Mouse (Mus musculus): ENCODE data around the gene Mrgpra4. TPM values are rescaled to one million over a fixed set of nuclear protein-coding genes. Genes with fewer than 3 reads are reported as not detected.

The Mrgpra4 gene
- polyA plus RNA-seq (2012; rRNA removed) = not detected in 2 replicates

GRCm38 (mm10) chr7:47981995-47982394 lies at the start of gene Mrgpra4:
Mrgpra4 (minus strand) TSS chr7:47982095.
- H3K36me3 ChIP-seq (ENCODE audit: control insufficient read depth, insufficient read depth, low read length) = no peaks in the 10 kb centered on the region
- H3K4me3 ChIP-seq (ENCODE audit: low read depth, low read length) = no peak within 1 kb of the TSS
- TF ChIP-seq CTCF (IDR thresholded peaks at IDR 0.05; ENCODE audit: extremely low read depth, insufficient read length, insufficient replicate concordance, low read depth, low read length) = no peak
- no peak for TF ChIP-seq POLR2A (IDR thresholded peaks at IDR 0.05; ENCODE audit: low read depth, low read length)
- H3K27ac ChIP-seq (ENCODE audit: insufficient read depth, low read depth, low read length) = no peak within 1 kb of the TSS
- no peaks in the 10 kb centered on the region for H3K27me3 ChIP-seq (ENCODE audit: control insufficient read depth, insufficient read depth, low read length)
- 68% methylated on average over 1 of the region's 1 CpGs for WGBS
- H3K4me1 ChIP-seq (ENCODE audit: control insufficient read depth, insufficient read depth, insufficient read length, low read length) = no peaks in the 10 kb centered on the region

GRCm38 (mm10) chr7:48027497-48027896 lies 45.6 kb upstream of the Mrgpra4 start, which contains the start of gene Mrgprx1:
Mrgprx1 (minus strand) TSS chr7:48027597.
- no peak within 1 kb of the TSS for H3K4me3 ChIP-seq (ENCODE audit: low read depth, low read length)
- H3K4me1 ChIP-seq (ENCODE audit: control insufficient read depth, insufficient read depth, insufficient read length, low read length) = no peaks in the 10 kb centered on the region
- no peaks in the 10 kb centered on the region for H3K27me3 ChIP-seq (ENCODE audit: control insufficient read depth, insufficient read depth, low read length)
- TF ChIP-seq CTCF (IDR thresholded peaks at IDR 0.05; ENCODE audit: extremely low read depth, insufficient read length, insufficient replicate concordance, low read depth, low read length) = no peak
- TF ChIP-seq POLR2A (IDR thresholded peaks at IDR 0.05; ENCODE audit: low read depth, low read length) = no peak
- no peaks in the 10 kb centered on the region for H3K36me3 ChIP-seq (ENCODE audit: control insufficient read depth, insufficient read depth, low read length)
- 39% methylated on average over 3 of the region's 3 CpGs for WGBS
- H3K27ac ChIP-seq (ENCODE audit: insufficient read depth, low read depth, low read length) = no peak within 1 kb of the TSS

DNA sequence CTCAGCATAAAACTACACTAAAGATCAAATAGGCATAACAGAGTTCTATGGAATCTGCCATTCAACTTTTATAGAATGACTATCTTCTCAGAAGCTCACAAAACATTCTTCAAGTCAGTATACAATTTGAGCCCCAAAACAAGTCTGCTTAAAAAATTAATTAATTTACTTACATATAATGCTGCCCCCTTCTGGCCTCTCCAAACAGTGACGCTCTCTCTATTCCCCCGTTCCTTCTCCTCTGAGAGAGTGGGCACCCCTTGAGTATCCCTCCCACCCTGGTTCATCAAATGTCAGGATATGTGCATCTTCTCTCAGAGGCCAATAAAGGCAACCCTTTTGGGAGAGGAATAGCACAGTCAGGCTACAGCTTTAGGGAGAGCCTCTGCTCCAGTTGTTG lies 36.0 kb upstream of the Mrgpra4 start:
- H3K4me1 ChIP-seq (ENCODE audit: control insufficient read depth, insufficient read depth, insufficient read length, low read length) = no peaks in the 10 kb centered on the region
- H3K27me3 ChIP-seq (ENCODE audit: control insufficient read depth, insufficient read depth, low read length) = no peaks in the 10 kb centered on the region
- no peak overlapping the region for H3K27ac ChIP-seq (ENCODE audit: insufficient read depth, low read depth, low read length)
- TF ChIP-seq POLR2A (IDR thresholded peaks at IDR 0.05; ENCODE audit: low read depth, low read length) = no peak
- TF ChIP-seq CTCF (IDR thresholded peaks at IDR 0.05; ENCODE audit: extremely low read depth, insufficient read length, insufficient replicate concordance, low read depth, low read length) = no peak
- H3K4me3 ChIP-seq (ENCODE audit: low read depth, low read length) = no peak overlapping the region
- no peaks in the 10 kb centered on the region for H3K36me3 ChIP-seq (ENCODE audit: control insufficient read depth, insufficient read depth, low read length)
- 41% methylated on average over 2 of the region's 2 CpGs for WGBS

GRCm38 (mm10) chr7:47995689-47996088 lies 13.8 kb upstream of the Mrgpra4 start:
- no peak overlapping the region for H3K4me3 ChIP-seq (ENCODE audit: low read depth, low read length)
- no peaks in the 10 kb centered on the region for H3K4me1 ChIP-seq (ENCODE audit: control insufficient read depth, insufficient read depth, insufficient read length, low read length)
- H3K36me3 ChIP-seq (ENCODE audit: control insufficient read depth, insufficient read depth, low read length) = no peaks in the 10 kb centered on the region
- no peak overlapping the region for H3K27ac ChIP-seq (ENCODE audit: insufficient read depth, low read depth, low read length)
- TF ChIP-seq POLR2A (IDR thresholded peaks at IDR 0.05; ENCODE audit: low read depth, low read length) (no peak), CTCF (IDR thresholded peaks at IDR 0.05; ENCODE audit: extremely low read depth, insufficient read length, insufficient replicate concordance, low read depth, low read length) (no peak)
- no peaks in the 10 kb centered on the region for H3K27me3 ChIP-seq (ENCODE audit: control insufficient read depth, insufficient read depth, low read length)
- WGBS = 67% methylated on average over 3 of the region's 3 CpGs

DNA sequence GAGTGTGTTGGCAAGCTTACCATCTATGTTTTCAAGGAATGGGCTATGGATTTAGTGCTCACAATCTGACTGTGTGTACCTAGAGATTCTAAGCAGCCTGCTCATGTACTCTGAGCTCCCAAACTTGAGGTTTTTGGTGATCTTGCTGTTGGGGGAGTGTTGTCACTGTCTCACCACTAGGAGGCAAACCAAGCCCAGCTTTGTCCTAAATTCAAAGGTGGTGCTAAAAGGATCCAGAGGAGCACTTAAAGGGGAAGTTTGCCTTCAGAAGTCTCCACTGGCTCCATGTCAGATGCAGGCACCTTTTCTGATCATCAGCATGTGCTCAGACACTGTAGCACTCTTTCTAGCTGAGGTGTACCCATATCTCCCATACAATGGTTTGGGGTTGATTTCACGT lies 4.9 kb upstream of the Mrgpra4 start:
- Histone ChIP-seq H3K27me3 (ENCODE audit: control insufficient read depth, insufficient read depth, low read length) (no peaks in the 10 kb centered on the region), H3K4me1 (ENCODE audit: control insufficient read depth, insufficient read depth, insufficient read length, low read length) (no peaks in the 10 kb centered on the region), H3K4me3 (ENCODE audit: low read depth, low read length) (no peak overlapping the region), H3K36me3 (ENCODE audit: control insufficient read depth, insufficient read depth, low read length) (no peaks in the 10 kb centered on the region), H3K27ac (ENCODE audit: insufficient read depth, low read depth, low read length) (no peak overlapping the region)
- WGBS = 56% methylated on average over 1 of the region's 1 CpGs
- TF ChIP-seq CTCF (IDR thresholded peaks at IDR 0.05; ENCODE audit: extremely low read depth, insufficient read length, insufficient replicate concordance, low read depth, low read length) (no peak), POLR2A (IDR thresholded peaks at IDR 0.05; ENCODE audit: low read depth, low read length) (no peak)

Other genes starting within 250 kb of the Mrgpra4 start
- not detected in 2 replicates for gene Mrgprx1, start 45.5 kb upstream of the Mrgpra4 start, polyA plus RNA-seq (2012; rRNA removed)
- gene Mrgprb5, start 186.9 kb upstream of the Mrgpra4 start, polyA plus RNA-seq (2012; rRNA removed) = not detected in 2 replicates
- not detected in 2 replicates for gene Mrgprb4, start 217.2 kb upstream of the Mrgpra4 start, polyA plus RNA-seq (2012; rRNA removed)

Measured in small intestine, adult 2 months (tissue).